Mouse (Mus musculus): ENCODE results near the gene Siae.
A peak's percentile ranks its signal among the peaks of the same experiment; 100 is the strongest.

Siae gene

GRCm38 (mm10) chr9:37569231-37569835 lies 13.8 kb downstream of the Siae start:
- DNase-seq (ENCODE audit: low spot score), result no peak

GRCm38 (mm10) chr9:37572204-37572876 lies 16.8 kb downstream of the Siae start:
- no peak for DNase-seq (ENCODE audit: low spot score)

GRCm38 (mm10) chr9:37576436-37576930 lies 21.0 kb downstream of the Siae start:
- DNase-seq (ENCODE audit: low spot score), result no peak

DNA sequence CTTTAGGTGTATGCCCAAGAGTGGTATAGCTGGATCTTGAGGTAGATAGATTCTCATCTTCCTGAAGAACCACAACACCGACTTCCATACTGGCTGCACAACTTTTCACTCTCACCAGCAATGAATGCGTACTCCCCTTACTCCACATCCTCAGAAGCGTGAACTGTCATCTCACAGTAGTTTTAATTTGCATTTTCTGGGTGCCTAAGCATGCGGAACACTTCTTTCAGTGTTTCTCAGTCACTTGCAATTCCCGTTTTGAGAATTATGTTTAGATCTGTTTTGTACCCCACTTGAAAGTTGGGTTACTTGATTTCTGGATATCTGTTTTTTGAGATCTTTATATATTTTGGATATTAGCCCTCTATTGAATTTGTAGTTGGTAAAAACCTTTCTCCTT lies 28.1 kb downstream of the Siae start:
- DNase-seq (ENCODE audit: low spot score), result no peak

- no peak for DNase-seq (ENCODE audit: low spot score)
These were observed 31.2 kb downstream of the Siae start for GRCm38 (mm10) chr9:37586718-37587117.

DNA sequence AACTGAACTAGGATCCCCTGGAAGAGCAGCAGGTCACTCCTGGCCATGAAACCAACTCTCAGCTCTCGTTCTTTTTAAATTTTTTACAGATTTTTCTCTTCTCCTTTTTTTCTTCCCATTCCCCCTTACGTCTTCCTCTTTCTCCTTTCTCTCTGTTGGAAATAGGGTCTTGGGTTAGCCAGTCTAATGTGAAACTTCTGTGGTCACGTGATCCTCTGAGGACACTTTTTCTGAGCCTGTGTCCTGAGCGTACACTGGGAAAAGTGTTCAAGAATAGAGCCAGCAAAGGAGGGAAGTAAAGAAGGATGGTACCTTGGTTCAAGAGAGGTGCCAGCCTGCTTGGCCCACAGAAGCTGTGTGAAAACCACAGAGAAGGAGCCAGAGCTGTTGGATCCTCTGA lies 34.9 kb downstream of the Siae start:
- no peak for DNase-seq (ENCODE audit: low spot score)

- no peak for DNase-seq (ENCODE audit: low spot score)
These were observed 36.5 kb downstream of the Siae start for GRCm38 (mm10) chr9:37592025-37592424.

DNA sequence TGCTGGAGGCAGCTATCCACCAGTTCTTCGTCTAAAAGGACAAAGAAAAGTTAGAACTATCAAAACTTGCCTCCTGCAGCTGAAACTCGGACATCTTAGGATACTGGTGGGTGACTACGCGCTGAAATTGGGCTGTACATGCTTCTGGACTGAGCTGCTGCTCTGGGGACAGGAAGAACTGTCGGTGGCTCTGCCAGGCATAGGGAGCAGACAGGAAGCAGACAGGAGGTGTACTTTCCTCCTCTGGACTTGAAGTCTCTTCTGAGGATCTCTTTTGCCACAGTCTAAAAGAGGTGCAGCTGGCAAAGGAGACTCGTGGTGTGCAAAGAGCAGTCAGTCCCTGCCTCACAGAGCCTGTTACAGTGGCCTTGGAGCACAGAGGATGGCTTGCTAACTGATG lies 37.1 kb downstream of the Siae start:
- no peak for DNase-seq (ENCODE audit: low spot score)

- DNase-seq (ENCODE audit: low spot score), result no peak
These were observed 38.2 kb downstream of the Siae start for GRCm38 (mm10) chr9:37593690-37594089.

- no peak for DNase-seq (ENCODE audit: low spot score)
These were observed 40.1 kb downstream of the Siae start for GRCm38 (mm10) chr9:37595570-37595969.

DNA sequence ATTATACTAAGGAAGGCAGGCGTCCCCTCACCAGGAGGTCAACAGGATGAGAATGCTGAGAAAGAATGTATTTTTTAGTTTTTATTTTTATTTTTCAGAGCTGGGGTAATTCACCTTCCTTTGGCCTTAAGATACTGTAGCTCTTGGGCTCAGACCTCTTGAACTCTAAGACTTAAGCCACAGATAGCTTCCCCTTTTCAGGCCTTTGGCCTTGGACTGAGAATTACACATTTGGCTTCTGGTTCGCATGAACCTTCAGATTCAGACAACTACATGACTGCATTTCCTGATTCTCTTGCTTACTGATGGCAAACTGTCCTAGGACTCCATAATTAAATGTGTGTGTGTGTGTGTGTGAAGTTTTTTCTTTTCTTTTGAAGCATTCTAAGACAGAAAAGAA lies 43.1 kb downstream of the Siae start:
- no peak for DNase-seq (ENCODE audit: low spot score)

- DNase-seq (ENCODE audit: low spot score), result no peak
These were observed 45.2 kb downstream of the Siae start for GRCm38 (mm10) chr9:37600538-37601205.

GRCm38 (mm10) chr9:37605089-37605488 lies 49.6 kb downstream of the Siae start:
- DNase-seq (ENCODE audit: low spot score), result no peak

DNA sequence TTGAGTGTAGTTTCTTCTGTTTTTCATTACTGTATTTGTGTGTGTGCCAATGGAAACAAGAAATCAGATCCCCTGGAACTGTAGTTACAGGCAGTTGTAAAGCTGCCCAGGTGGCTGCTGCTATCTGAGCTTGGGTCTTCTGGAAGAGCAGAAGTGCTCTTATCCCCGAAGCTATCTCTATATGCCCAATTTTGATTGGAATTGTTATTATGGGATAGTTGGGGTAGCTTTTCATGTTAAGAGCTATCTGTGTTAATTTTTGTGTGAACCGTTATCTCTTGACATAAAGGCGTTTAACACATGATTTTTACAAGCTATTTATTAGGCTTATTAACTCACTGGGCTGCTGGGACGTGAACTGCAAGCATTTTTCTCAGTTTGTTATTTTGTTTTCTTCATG lies 54.1 kb downstream of the Siae start:
- DNase-seq (ENCODE audit: low spot score), result no peak

- DNase-seq (ENCODE audit: low spot score), result peak; percentile 90
These were observed 57.8 kb downstream of the Siae start, which contains the start of gene Spa17 for GRCm38 (mm10) chr9:37613182-37613910. Spa17 (minus strand) TSS chr9:37613722.

- no peak for DNase-seq (ENCODE audit: low spot score)
These were observed 58.4 kb downstream of the Siae start for GRCm38 (mm10) chr9:37613911-37614280.

GRCm38 (mm10) chr9:37614316-37614715 lies 58.8 kb downstream of the Siae start:
- DNase-seq (ENCODE audit: low spot score), result no peak

DNA sequence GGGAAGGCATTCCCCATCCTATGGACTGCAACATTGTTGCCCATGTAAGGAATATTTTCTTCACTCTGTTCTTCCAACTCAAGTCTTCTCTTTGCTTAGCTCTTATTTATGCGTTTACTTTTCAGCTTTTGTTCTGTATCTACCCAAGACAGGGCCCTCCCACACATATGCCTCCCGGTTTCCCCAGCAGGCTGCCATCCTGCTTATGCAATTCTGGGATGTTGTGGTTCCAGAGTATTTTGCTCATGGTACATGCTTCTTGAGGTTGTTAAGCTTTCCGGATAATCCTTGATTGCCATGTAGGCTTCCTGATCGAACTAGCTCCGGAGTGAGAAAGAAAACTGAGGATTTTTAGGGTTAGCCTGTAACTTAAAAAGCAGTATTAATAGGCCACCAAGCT lies 59.7 kb downstream of the Siae start:
- no peak for DNase-seq (ENCODE audit: low spot score)

GRCm38 (mm10) chr9:37616770-37617169 lies 61.3 kb downstream of the Siae start:
- no peak for DNase-seq (ENCODE audit: low spot score)

DNA sequence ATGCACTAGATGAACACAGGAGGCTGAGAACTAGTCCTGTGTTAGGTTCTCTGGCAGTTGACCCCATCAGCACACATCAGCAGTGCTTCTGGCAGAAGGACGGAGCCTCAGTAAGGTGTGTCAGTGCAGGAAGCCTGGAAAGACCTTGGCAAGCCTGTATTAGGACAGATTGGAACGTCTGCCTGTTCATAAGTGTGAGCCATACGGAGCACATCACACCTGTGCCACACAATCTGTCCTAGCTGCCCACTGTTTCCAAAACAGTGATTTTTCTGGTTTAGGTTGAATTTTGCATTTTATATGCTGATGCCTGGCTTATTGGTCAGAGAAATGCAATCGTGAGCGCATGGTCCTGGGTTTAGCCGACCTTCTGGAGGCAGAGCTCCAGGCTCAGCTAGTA lies 65.8 kb downstream of the Siae start:
- no peak for DNase-seq (ENCODE audit: low spot score)

DNA sequence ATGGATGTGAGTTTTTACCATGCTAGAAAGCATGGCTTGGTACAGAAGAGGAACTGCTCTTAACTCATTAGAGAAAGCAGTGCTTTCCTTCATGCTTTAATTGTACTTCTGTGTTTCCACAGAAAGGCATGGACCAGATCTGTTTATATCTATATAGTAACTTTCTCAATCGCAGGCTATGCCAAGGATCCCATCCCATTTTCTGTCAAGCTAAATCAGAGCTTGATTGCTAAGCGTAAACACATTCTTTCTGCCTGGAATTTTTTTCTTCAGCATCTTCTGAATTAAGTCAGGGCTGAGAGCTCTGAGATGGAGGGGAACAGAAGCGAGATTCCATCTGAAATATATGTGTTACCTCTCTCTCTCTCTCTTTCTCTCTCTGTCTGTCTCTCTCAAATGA lies 68.5 kb downstream of the Siae start:
- DNase-seq (ENCODE audit: low spot score), result no peak

- DNase-seq (ENCODE audit: low spot score), result no peak
These were observed 69.0 kb downstream of the Siae start for GRCm38 (mm10) chr9:37624502-37624901.

DNA sequence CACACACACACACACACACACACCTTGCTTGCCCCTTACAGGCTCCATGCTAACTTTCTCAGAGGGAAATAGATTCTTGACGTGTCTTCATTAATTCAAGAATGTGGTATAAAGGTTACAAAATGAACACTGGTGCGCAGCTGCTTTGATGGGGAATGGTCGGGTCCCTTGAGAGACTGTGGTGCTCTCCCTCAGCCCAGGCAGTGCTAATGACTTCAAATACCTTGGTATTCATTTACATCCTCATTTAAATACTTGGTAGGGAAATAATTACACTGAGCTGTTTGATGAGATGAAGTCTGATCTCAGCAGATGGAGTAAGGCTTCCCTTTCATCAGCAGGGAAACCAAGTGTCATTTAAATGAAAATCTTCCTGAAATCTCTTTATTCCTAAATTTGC lies 69.6 kb downstream of the Siae start:
- DNase-seq (ENCODE audit: low spot score), result no peak

Data from urinary bladder, postnatal 14 days (tissue).